Mouse (Mus musculus): ENCODE results near the gene Sdad1. TPM values are rescaled to one million over a fixed set of nuclear protein-coding genes. Genes with fewer than 3 reads are reported as not detected.

Sdad1 gene
- 7.7 and 8.0 TPM in 2 replicates for polyA plus RNA-seq (2021; fragmentation: Nextera tagmentation)
- long read RNA-seq, experiment 1, full-length matches to known transcripts, result 4 of 12 reads
- long read RNA-seq, experiment 1, partial matches to known transcripts, result 8 of 12 reads
- long read RNA-seq, experiment 1, other reads (novel, unspliced or antisense), result 0 of 12 reads
- long read RNA-seq, experiment 2, full-length matches to known transcripts, result 14 of 41 reads
- long read RNA-seq, experiment 2, partial matches to known transcripts, result 22 of 41 reads
- long read RNA-seq, experiment 2, other reads (novel, unspliced or antisense), result 5 of 41 reads

DNA sequence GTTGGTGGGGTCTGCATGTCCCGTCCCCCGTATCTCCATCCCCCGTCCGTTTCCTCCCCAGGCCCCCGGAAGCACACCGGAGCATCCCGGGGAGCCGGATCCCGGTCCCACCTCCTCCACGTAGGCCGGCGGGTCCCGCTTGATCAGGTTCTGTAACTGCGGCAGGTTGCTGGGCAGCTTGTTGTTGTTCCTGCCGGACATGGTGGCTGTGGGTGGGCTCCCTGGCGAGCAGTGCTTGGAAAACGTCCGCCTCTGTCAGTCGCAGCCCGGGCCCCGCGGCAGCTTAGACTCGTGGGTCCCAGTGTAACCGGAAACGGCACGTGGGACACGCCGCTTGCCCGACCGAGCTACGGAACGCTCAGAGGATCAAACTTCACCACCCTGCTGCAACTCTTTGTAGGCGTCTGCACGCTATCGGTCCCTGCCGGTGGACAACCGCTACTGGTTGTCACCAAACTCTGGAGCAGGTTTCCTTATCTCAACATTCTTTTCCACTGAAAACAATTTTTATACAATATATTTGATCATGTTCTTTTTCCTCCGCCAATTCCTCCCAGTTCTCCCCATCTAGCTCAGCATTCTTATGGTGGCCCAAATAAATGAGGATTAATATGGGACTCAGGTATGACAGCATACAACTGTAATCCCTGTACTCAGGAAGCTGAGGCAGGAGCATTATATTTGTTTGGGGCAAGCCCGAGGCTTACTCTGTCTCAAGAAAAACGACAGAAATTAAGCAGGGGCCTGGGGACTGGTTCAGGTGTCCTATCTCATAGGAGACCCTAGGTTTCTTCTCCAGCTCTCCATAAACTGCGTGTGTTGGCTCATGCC is at the start of gene Sdad1:
Gene Sdad1 (minus strand): TSS at position 799 of the 831 bp plus-strand sequence.

DNA sequence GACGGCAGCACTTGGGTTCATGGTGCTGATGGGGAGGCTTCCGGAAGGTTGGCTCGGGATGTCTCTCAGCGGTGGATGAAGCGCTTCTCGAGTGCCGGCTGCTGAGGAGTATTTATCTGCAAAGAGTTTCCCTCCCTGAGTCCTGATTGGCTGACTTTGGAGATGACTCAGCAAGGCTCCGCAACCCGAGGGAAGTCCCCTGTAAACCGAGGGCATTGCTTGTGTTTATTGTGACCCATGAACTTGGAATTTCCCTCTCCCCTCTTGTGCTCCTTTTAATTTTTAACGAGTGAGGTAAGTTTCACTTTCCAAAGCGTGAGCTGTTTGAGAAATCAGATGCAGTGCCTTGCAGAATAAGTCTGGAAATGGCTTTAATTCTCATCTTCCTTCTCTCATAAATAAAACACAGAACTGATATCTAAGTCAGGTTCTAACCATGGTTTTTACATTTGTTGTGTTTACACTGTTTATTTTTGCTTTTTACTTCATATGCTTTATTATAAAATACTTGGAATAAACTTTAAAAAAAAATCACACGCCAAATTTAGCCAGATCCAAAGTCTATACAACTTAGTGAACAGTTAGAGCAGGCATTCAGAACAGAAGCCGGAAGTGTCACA is 38.6 kb upstream of the Sdad1 start, which contains the start of gene Cxcl10:
Gene Cxcl10 (minus strand): TSS at position 96 of the 620 bp plus-strand sequence.

DNA sequence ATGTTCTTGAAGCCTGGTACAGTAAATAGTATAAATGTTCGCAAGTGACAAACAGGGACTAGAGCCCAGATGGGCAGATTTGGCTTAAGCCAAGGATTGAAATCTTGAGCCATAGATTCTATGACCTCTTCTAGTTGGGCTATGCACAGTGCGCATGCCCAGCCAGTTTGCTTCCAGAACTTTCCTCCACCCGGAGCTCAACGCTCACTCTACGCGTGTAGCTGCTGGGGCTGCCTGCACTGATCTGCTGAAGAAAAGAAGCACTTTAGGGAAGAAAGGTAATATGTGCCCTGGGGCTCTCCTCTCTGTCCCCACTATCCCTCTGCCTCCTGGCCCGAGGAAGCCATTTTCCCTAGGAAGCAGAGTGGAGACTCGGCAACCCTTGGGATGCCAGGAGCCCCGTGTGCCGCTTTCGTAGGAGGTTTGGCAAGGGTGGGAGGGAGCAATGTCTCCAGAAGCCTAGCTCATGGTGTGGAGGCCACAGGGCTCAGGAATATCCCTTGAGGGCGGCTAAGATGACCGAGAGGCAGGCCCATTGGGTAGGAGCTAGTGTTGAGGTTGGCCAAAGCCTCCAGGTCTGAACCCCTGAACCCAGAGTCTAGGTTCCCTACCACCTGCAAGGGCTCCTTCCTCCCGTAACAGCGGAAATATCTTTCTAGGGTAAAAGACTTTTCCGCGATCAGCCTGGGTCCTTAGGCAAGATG is 21.5 kb upstream of the Sdad1 start, which contains the start of gene Art3:
Gene Art3 (plus strand): TSS at position 193 of the 704 bp plus-strand sequence.

DNA sequence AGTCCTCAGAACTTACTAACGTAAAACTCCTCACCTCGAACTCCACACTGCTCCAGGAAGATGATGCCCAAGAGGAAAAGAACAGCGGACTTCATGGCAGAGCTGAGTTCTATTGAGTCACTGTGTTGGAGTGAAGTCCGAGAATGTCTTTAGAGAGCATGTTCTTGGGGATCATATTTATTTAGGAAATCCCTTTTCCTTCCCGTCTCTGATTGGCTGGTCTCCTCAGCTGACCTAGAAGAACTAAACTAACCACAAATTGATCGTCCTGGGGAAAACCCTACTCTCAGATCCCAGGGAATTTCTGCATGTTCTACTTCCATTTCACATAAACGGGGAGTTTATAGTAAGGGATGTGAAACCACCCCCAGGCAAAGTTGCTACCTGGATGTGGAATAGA is 17.6 kb upstream of the Sdad1 start, which contains the start of gene Cxcl9:
Gene Cxcl9 (minus strand): TSS at position 151 of the 400 bp plus-strand sequence.

DNA sequence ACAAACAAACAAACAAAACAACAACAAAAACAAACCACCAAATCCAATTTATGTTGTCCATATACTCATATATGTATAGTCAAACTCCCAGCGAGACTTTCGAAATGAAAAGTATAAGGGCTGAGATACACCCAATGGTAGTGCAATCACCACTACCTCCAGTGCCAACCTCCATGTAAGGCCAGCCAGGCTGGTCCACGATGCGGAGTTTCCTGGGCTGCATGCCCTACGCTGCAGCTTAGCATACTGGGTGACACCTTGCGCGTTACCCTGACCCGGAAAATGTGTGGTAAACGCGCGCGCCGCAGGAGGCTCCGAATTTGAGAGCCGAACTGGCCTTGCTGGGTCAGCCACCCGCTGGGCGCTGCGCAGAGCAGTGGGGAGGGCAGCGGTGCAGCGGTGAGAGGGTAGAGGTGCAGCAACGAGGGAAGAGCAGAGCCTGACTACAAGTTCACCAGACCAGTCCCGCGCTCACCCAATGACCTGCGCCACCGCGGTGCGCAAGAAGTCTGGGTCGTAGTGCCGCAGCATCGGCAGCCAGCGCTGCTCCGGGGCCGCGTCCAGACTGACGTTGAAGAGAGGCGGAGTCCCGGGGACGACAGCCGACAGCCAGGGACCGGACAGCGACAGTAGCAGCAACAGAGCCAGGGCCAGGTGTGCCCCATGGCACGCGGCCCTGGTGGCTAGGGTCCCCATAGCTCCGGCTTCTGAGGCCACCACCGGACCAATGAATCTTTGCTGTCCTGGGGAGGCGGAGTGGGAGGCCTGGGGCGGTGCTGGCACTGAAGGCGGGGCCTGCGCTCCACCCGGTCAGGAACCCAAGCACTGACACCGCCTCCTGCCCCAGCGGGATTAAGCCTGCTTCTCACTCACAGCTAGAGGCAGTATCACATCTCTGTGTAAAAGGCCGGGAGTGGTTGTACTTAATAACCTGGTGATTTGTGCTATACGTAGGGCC is 32.6 kb downstream of the Sdad1 start, which contains the start of gene Naaa:
Gene Naaa (minus strand): TSS at position 734 of the 958 bp plus-strand sequence.

DNA sequence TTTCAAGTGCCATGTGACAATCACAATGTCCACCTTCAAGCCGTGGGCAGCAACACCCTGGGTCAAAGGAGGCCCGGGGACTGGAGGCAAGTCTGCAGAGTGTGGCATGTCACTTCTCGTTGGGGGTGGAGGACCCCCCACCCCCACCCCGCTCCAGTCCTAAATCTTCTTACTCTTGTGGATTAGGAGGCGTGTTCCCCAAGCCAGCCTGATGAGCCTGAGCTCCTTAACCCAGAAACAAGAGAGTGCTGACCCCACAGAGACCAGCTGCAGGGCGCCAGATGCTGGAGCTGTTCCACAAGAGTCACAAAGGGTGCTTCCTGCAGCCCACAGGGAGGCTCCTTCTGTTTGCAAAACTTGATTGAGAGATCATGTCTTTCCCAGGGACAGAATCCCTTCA is 54.1 kb downstream of the Sdad1 start, which contains the start of gene Ppef2:
Gene Ppef2 (minus strand): TSS at position 61 of the 400 bp plus-strand sequence.

Other genes starting within 250 kb of the Sdad1 start
- gene G3bp2, start 226.8 kb downstream of the Sdad1 start, polyA plus RNA-seq (2021; fragmentation: Nextera tagmentation), result 282 and 297 TPM in 2 replicates
- gene Uso1, start 172.5 kb downstream of the Sdad1 start, polyA plus RNA-seq (2021; fragmentation: Nextera tagmentation), result 13.7 and 14.1 TPM in 2 replicates
- not detected in 2 replicates for gene U90926, start 95.1 kb downstream of the Sdad1 start, polyA plus RNA-seq (2021; fragmentation: Nextera tagmentation)
- 0.34 and 0.49 TPM in 2 replicates for gene Ppef2, start 54.2 kb downstream of the Sdad1 start, polyA plus RNA-seq (2021; fragmentation: Nextera tagmentation)
- 44.4 and 55.2 TPM in 2 replicates for gene Naaa, start 32.3 kb downstream of the Sdad1 start, polyA plus RNA-seq (2021; fragmentation: Nextera tagmentation)
- not detected in 2 replicates for gene Cxcl9, start 17.6 kb upstream of the Sdad1 start, polyA plus RNA-seq (2021; fragmentation: Nextera tagmentation)
- 4.5 and 5.8 TPM in 2 replicates for gene Art3, start 21.3 kb upstream of the Sdad1 start, polyA plus RNA-seq (2021; fragmentation: Nextera tagmentation)
- 1.4 and 1.5 TPM in 2 replicates for gene Cxcl10, start 38.4 kb upstream of the Sdad1 start, polyA plus RNA-seq (2021; fragmentation: Nextera tagmentation)
- gene Nup54, start 124.7 kb upstream of the Sdad1 start, polyA plus RNA-seq (2021; fragmentation: Nextera tagmentation), result 17.9 and 19.1 TPM in 2 replicates
- gene Scarb2, start 196.4 kb upstream of the Sdad1 start, polyA plus RNA-seq (2021; fragmentation: Nextera tagmentation), result 14.3 and 16.4 TPM in 2 replicates
- 0.75 and 4.6 TPM in 2 replicates for gene Fam47e, start 244.6 kb upstream of the Sdad1 start, polyA plus RNA-seq (2021; fragmentation: Nextera tagmentation)